In genomic region chr16:4583807-4584206, GRCm38 (mm10) we compare ENCODE assay signal across 20 mouse cellular contexts. TPM values are rescaled to one million over a fixed set of nuclear protein-coding genes. Genes with fewer than 3 reads are reported as not detected.
DNase-seq lines count a peak whose midpoint lies in the region; ATAC-seq and TF ChIP-seq lines count a peak whose summit lies in the region.
"Had no signal": no experiment of that assay in that cellular context is flagged by ENCODE, and none has a peak within 500 bp of the region (broad histone marks: within the 10 kb centered on the region; RNA-seq: fewer than 3 reads in every experiment).

No protein-coding gene starts in this region.

- peaks cover 5% of the 10 kb centered on the region for H3K27me3 ChIP-seq in G1E (ENCODE audit: insufficient read depth, low read length)
- H3K27me3 ChIP-seq: forebrain, embryonic 15.5 days; heart, embryonic 13.5 days; intestine, embryonic 15.5 days; liver, embryonic 13.5 days; midbrain, embryonic 12.5 days had no signal

- no peaks in the 10 kb centered on the region for H3K36me3 ChIP-seq in G1E (replicated peaks)
- H3K36me3 ChIP-seq: forebrain, embryonic 15.5 days; heart, embryonic 13.5 days; intestine, embryonic 15.5 days; liver, embryonic 13.5 days; midbrain, embryonic 12.5 days had no signal

- no peak for TF ChIP-seq CTCF in G1E (IDR thresholded peaks at IDR 0.05; ENCODE audit: low read depth, low read length)

- H3K4me1 ChIP-seq in G1E (ENCODE audit: insufficient read depth, low read depth, low read length), result peaks cover 47% of the 10 kb centered on the region

- H3K4me3 ChIP-seq in G1E (ENCODE audit: low read depth, low read length), result peak overlapping the region; percentile 1; the same call in 1 of the 2 replicates
- H3K4me3 ChIP-seq: erythroblast, embryonic 14.5 days; forebrain, embryonic 15.5 days; heart, embryonic 13.5 days; intestine, embryonic 15.5 days; liver, embryonic 13.5 days; midbrain, embryonic 12.5 days had no signal

- H3K9me3 ChIP-seq in G1E (replicated peaks), result no peaks in the 10 kb centered on the region
- H3K9me3 ChIP-seq: forebrain, embryonic 15.5 days; heart, embryonic 13.5 days; intestine, embryonic 15.5 days; liver, embryonic 13.5 days; midbrain, embryonic 12.5 days had no signal

- DNase-seq in CD4-positive helper T cell, adult 2 months (ENCODE audit: low read depth, low spot score), result peak; percentile 73
- no peak for DNase-seq in G1E (ENCODE audit: low spot score)
- peak; percentile 82 for DNase-seq in induced T-regulatory cell, adult 2 months (ENCODE audit: low read depth)
- peak; percentile 58 for DNase-seq in naive thymus-derived CD4-positive, alpha-beta T cell, adult 2 months (ENCODE audit: low read depth)
- no peak for DNase-seq in left cerebral cortex, postnatal 4 days
- DNase-seq in embryo, embryonic 9.5 days (ENCODE audit: extremely low spot score), result no peak
- DNase-seq in retina, embryonic 14.5 days (ENCODE audit: low spot score), result no peak
- DNase-seq: adrenal gland, postnatal 10 days; cerebellum, adult 11-12 months; cerebellum, postnatal 36 days; heart, postnatal 36 days; liver, embryonic 13.5 days; lung, postnatal 14 days; right cerebral cortex, adult 18-20 months; thymus, postnatal 25 days had no signal

- intact Hi-C loops in left cerebral cortex, postnatal 4 days (cut with DNase I), result no loop called here

- peak; percentile 32 for ATAC-seq in G1E (ENCODE audit: extremely low read depth, insufficient number of reproducible peaks, low FRiP score, poor library complexity, severe bottlenecking)
- ATAC-seq: forebrain, embryonic 15.5 days; intestine, embryonic 15.5 days had no signal

RNA-seq across cellular contexts. Expression of gene Glis2, which starts 10.7 kb away (rescaled TPM):
- total RNA-seq in G1E (2014; fragmentation: Nextera tagmentation), result 2.6 and 2.8 TPM in 2 replicates
- total RNA-seq in G1E (2017), result 1.0 and 1.2 TPM in 2 replicates
- 2.6 and 3.0 TPM in 2 replicates for polyA plus RNA-seq in G1E (2012)
- 10 to 100 TPM; 29.0 to 32.8 TPM for total RNA-seq in left cerebral cortex, postnatal 4 days (2021)

RNA-seq across cellular contexts. Expression of gene Tfap4, which starts 24.2 kb away (rescaled TPM):
- total RNA-seq in G1E (2014; fragmentation: Nextera tagmentation) (46.3 and 69.0 TPM in 2 replicates), G1E (2017) (23.2 and 26.0 TPM in 2 replicates)
- polyA plus RNA-seq in G1E (2012), result 81.1 and 87.0 TPM in 2 replicates
- 10 to 100 TPM; 13.0 to 13.4 TPM for total RNA-seq in left cerebral cortex, postnatal 4 days (2021)

RNA-seq across cellular contexts. Expression of gene Pam16, which starts 41.0 kb away (rescaled TPM):
- total RNA-seq in G1E (2014; fragmentation: Nextera tagmentation) (65.3 and 70.0 TPM in 2 replicates), G1E (2017) (41.7 and 48.3 TPM in 2 replicates)
- 35.3 and 51.6 TPM in 2 replicates for polyA plus RNA-seq in G1E (2012)
- total RNA-seq in left cerebral cortex, postnatal 4 days (2021), result 10 to 100 TPM; 76.7 to 85.7 TPM

RNA-seq across cellular contexts. Expression of gene Srl, which starts 42.2 kb away (rescaled TPM):
- total RNA-seq in G1E (2014; fragmentation: Nextera tagmentation) (5.9 and 8.6 TPM in 2 replicates), G1E (2017) (5.3 and 8.5 TPM in 2 replicates)
- polyA plus RNA-seq in G1E (2012), result 2.3 and 3.5 TPM in 2 replicates
- 10 to 100 TPM; 34.2 to 41.4 TPM for total RNA-seq in left cerebral cortex, postnatal 4 days (2021)
- polyA plus RNA-seq: erythroblast, embryonic 14.5 days had no signal

RNA-seq across cellular contexts. Expression of gene Vasn, which starts 55.9 kb away (rescaled TPM):
- total RNA-seq in G1E (2014; fragmentation: Nextera tagmentation), result 0.30 TPM in 1 of 2 replicates, not detected in the other
- total RNA-seq in G1E (2017), result 0.05 and 0.12 TPM in 2 replicates
- polyA plus RNA-seq in G1E (2012), result 0.03 and 0.04 TPM in 2 replicates
- total RNA-seq in left cerebral cortex, postnatal 4 days (2021), result 1 to 10 TPM; 2.6 to 3.2 TPM

Comparison
In these comparisons a context has a peak if more than half of its experiments do, and no peak if none do; other contexts are left out.
1. DNase-seq: peak in CD4-positive helper T cell, adult 2 months (single experiment), induced T-regulatory cell, adult 2 months (single experiment) and naive thymus-derived CD4-positive, alpha-beta T cell, adult 2 months (single experiment); none in G1E (single experiment), left cerebral cortex, postnatal 4 days (single experiment), embryo, embryonic 9.5 days (single experiment) and retina, embryonic 14.5 days (single experiment).
2. RNA of gene Glis2, which starts 10.7 kb away (total RNA-seq): 29.0 to 32.8 TPM in left cerebral cortex, postnatal 4 days; 1.0 to 2.8 TPM in G1E; every median in the first group is over 4 times any median in the second.